Mouse (Mus musculus) myocyte (in vitro differentiated cells): ENCODE data around the gene Tbc1d8b. TPM values are rescaled to one million over a fixed set of nuclear protein-coding genes. Genes with fewer than 3 reads are reported as not detected.
"Not testable (repeated sequence)": the region's sequence is repeated elsewhere in the genome, so short reads cannot be mapped to it uniquely, and the experiment has no call there.

Source experiments
- H3K27me3 ChIP-seq: one replicate; pipeline ENCODE4 v1.6.1; 2011; ENCODE audit not compliant: control insufficient read depth, insufficient read depth, insufficient read length
- H3K36me3 ChIP-seq: one replicate; pipeline ENCODE4 v1.6.1; 2011; ENCODE audit not compliant: control insufficient read depth, insufficient read depth
- H3K4me2 ChIP-seq: one replicate; pipeline ENCODE4 v1.6.1; 2011; ENCODE audit warnings: low read depth, control low read depth
- H3K4me3 ChIP-seq: one replicate; pipeline ENCODE4 v1.5.1; 2011; ENCODE audit warnings: mild to moderate bottlenecking, control low read depth, moderate library complexity
- H3K79me2 ChIP-seq: one replicate; pipeline ENCODE4 v1.6.1; 2011; ENCODE audit not compliant: control insufficient read depth, insufficient read depth
- H3ac ChIP-seq: one replicate; pipeline ENCODE4 v1.6.1; 2011; ENCODE audit not compliant: control insufficient read depth, insufficient read length
- CEBPB ChIP-seq: IDR thresholded peaks from 2 replicates; pipeline ENCODE4 v1.6.1; 2011; ENCODE audit warnings: mild to moderate bottlenecking, moderate library complexity; ENCODE audit not compliant: poor library complexity, insufficient read depth, severe bottlenecking
- E2F4 ChIP-seq: IDR thresholded peaks from one replicate; pipeline ENCODE4 v1.6.1; 2011; ENCODE audit warnings: mild to moderate bottlenecking, control low read depth, moderate library complexity; ENCODE audit not compliant: insufficient read depth
- MAX ChIP-seq: IDR thresholded peaks from one replicate; pipeline ENCODE4 v1.6.1; 2011; ENCODE audit warnings: low read depth, mild to moderate bottlenecking, control low read depth
- MYOD1 ChIP-seq, 3 experiments: IDR thresholded peaks; one replicate each; pipeline ENCODE4 v1.6.1; 2011; ENCODE audit warnings: control low read depth in 2 of 3, low read depth in 2 of 3, mild to moderate bottlenecking in 2 of 3, moderate library complexity in 1 of 3; ENCODE audit not compliant: insufficient read length in 2 of 3, control insufficient read depth in 1 of 3
- MYOG ChIP-seq, 3 experiments: IDR thresholded peaks; one replicate each; pipeline ENCODE4 v1.6.1; 2011; ENCODE audit warnings: control low read depth in 2 of 3, low read depth in 2 of 3, mild to moderate bottlenecking in 2 of 3; ENCODE audit not compliant: insufficient read length in 2 of 3, control insufficient read depth in 1 of 3, insufficient read depth in 1 of 3
- POLR2A ChIP-seq: IDR thresholded peaks from one replicate; pipeline ENCODE4 v1.6.1; 2011; ENCODE audit warnings: low read depth, mild to moderate bottlenecking, control low read depth, moderate library complexity; ENCODE audit not compliant: insufficient read length
- POLR2AphosphoS2 ChIP-seq: IDR thresholded peaks from one replicate; pipeline ENCODE4 v1.6.1; 2011; ENCODE audit warnings: low read depth, control low read depth; ENCODE audit not compliant: insufficient read length
- REST ChIP-seq: IDR thresholded peaks from one replicate; pipeline ENCODE4 v1.6.1; 2011; ENCODE audit warnings: mild to moderate bottlenecking, control low read depth, moderate library complexity; ENCODE audit not compliant: insufficient read depth, insufficient read length
- SRF ChIP-seq: IDR thresholded peaks from one replicate; pipeline ENCODE4 v1.6.1; 2011; ENCODE audit warnings: low read depth; ENCODE audit not compliant: control insufficient read depth, insufficient read length
- TCF12 ChIP-seq: IDR thresholded peaks from one replicate; pipeline ENCODE4 v1.6.1; 2011; ENCODE audit warnings: mild to moderate bottlenecking, control low read depth; ENCODE audit not compliant: poor library complexity, insufficient read depth, severe bottlenecking
- TCF3 ChIP-seq: IDR thresholded peaks from one replicate; pipeline ENCODE4 v1.6.1; 2011; ENCODE audit warnings: low read depth, control low read depth; ENCODE audit not compliant: insufficient read length
- USF1 ChIP-seq: IDR thresholded peaks from one replicate; pipeline ENCODE4 v1.6.1; 2011; ENCODE audit warnings: low read depth, mild to moderate bottlenecking, control low read depth, moderate library complexity
- polyA plus RNA-seq: library from polyadenylated mRNA; unstranded; fragments of >200 nt; fragmentation: generic; extraction: Trizol; gene quantifications from one replicate; pipeline ENCODE4 v1.2.1, GENCODE M21; 2012; ENCODE audit warnings: missing spikeins

Gene Tbc1d8b
- polyA plus RNA-seq, 1 experiment = 1.8 TPM

DNA sequence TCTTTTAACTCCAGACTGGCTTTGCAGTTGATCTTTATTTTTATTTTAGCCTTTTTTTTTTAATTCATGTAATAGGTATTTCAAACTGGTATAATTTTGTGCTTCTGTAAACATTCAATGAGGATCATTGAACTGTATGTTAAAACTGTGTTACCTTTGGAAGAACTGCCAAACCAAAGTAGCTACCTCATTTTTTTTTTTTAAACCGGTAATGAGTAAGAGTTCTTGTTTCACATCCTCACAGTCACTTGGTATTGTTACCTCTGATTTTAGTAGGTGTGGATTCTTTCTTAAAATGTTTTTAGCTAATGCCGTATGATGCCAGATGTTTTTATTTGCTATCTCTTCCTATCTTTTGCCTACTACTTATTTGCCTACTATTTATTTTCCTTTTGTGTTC is 37.6 kb downstream of the Tbc1d8b start:
- H3K36me3 ChIP-seq = no peaks in the 10 kb centered on the region
- no peaks in the 10 kb centered on the region for H3K27me3 ChIP-seq
- TF ChIP-seq E2F4 (no peak), TCF3 (no peak), MYOD1 (IDR thresholded peaks at IDR 0.05; ENCODE audit: control insufficient read depth in 1 of 3, insufficient read length in 2 of 3, low read depth in 2 of 3) (no peak), CEBPB (no peak), POLR2AphosphoS2 (no peak), SRF (no peak), TCF12 (no peak), USF1 (no peak), MYOG (IDR thresholded peaks at IDR 0.05; ENCODE audit: control insufficient read depth in 1 of 3, insufficient read depth in 1 of 3, insufficient read length in 2 of 3, low read depth in 2 of 3) (no peak)

DNA sequence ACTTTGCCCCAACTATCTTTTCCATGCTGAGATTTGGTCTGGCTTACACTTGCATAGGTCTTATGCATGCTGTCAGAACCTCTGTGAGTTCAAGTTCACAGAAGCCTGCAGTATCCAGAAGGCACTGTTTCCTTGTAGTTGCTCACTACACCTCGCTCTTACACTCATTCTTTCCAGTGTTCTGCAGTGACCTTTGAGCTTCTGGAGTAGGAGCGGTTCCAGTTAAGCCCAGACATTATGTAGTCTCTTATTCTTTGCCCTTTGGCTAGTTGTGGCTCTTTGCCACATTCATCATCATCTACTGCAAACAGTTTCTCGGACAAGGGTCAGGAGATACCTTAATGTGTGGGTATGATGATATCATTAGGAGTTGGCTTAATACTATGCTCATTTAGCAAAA is 45.7 kb downstream of the Tbc1d8b start:
- no peaks in the 10 kb centered on the region for H3K27me3 ChIP-seq
- no peaks in the 10 kb centered on the region for H3K79me2 ChIP-seq
- H3K4me2 ChIP-seq = no peak overlapping the region
- H3K4me3 ChIP-seq = no peak overlapping the region
- no peak overlapping the region for H3ac ChIP-seq
- H3K36me3 ChIP-seq = peaks cover 4% of the 10 kb centered on the region
- TF ChIP-seq MAX (no peak), POLR2A (no peak), MYOD1 (IDR thresholded peaks at IDR 0.05; ENCODE audit: control insufficient read depth in 1 of 3, insufficient read length in 2 of 3, low read depth in 2 of 3) (no peak), POLR2AphosphoS2 (no peak), MYOG (IDR thresholded peaks at IDR 0.05; ENCODE audit: control insufficient read depth in 1 of 3, insufficient read depth in 1 of 3, insufficient read length in 2 of 3, low read depth in 2 of 3) (no peak), TCF12 (no peak), REST (no peak), SRF (no peak), TCF3 (no peak), E2F4 (no peak), CEBPB (no peak), USF1 (no peak)

More for the DNA sequence above, 37.6 kb downstream of the Tbc1d8b start:
- Histone ChIP-seq H3K4me2 (no peak overlapping the region), H3K4me3 (no peak overlapping the region), H3K79me2 (no peaks in the 10 kb centered on the region), H3ac (no peak overlapping the region)

DNA sequence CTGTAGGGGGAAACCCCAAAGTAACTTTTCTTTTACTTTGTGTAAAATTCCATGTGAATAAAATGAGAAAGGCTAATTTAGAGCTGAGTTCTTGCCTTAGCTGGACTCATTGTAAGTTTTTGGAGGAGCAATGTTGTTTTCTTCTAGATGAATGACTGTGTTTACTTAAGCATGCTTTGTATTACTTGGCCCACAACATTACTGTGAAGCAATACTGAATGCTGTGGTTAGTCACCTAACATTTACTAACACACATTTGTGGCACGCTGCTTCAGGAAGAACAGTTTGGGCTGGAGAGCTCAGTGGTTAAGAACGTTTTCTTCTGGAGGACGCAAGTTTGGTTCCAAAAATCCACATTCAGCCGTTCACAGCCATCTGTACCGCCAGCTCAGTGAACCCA is 52.3 kb downstream of the Tbc1d8b start:
- TF ChIP-seq MAX = no peak
- no peak for TF ChIP-seq REST
- TF ChIP-seq CEBPB = no peak
- TF ChIP-seq USF1 = no peak
- no peak for TF ChIP-seq SRF
- no peak for TF ChIP-seq E2F4
- TF ChIP-seq TCF3 = no peak
- TF ChIP-seq POLR2A = no peak
- no peak for TF ChIP-seq TCF12
- no peak for TF ChIP-seq MYOG (IDR thresholded peaks at IDR 0.05; ENCODE audit: control insufficient read depth in 1 of 3, insufficient read depth in 1 of 3, insufficient read length in 2 of 3, low read depth in 2 of 3)
- TF ChIP-seq POLR2AphosphoS2 = no peak
- TF ChIP-seq MYOD1 (IDR thresholded peaks at IDR 0.05; ENCODE audit: control insufficient read depth in 1 of 3, insufficient read length in 2 of 3, low read depth in 2 of 3) = no peak
- Histone ChIP-seq H3K79me2 (no peaks in the 10 kb centered on the region), H3K4me2 (no peak overlapping the region), H3ac (no peak overlapping the region), H3K27me3 (no peaks in the 10 kb centered on the region), H3K4me3 (no peak overlapping the region), H3K36me3 (peaks cover 4% of the 10 kb centered on the region)

DNA sequence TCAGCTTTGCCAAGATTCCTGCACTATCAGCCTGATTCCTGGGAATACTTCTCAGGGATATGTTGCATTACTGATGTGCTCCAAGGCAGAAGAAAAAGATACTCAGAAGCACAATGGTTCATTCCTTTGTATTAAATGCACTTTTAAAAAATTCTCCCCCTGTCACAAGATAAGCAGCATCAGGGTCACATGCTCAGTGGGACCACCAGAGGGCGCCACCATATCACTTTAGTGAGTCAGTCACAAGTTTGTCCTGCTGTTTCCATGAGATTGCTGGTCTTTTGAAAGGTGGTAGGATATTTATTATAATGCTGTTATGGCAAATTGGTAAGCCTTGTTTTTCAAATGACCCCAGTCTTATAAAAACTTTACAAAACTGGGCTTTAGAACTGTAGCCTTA is 67.1 kb downstream of the Tbc1d8b start:
- Histone ChIP-seq H3K36me3 (no peaks in the 10 kb centered on the region), H3K4me3 (no peak overlapping the region), H3K4me2 (no peak overlapping the region), H3K27me3 (no peaks in the 10 kb centered on the region), H3ac (no peak overlapping the region), H3K79me2 (no peaks in the 10 kb centered on the region)
- TF ChIP-seq MYOD1 (IDR thresholded peaks at IDR 0.05; ENCODE audit: control insufficient read depth in 1 of 3, insufficient read length in 2 of 3, low read depth in 2 of 3) = no peak
- no peak for TF ChIP-seq E2F4
- TF ChIP-seq POLR2A = no peak
- TF ChIP-seq USF1 = no peak
- no peak for TF ChIP-seq MYOG (IDR thresholded peaks at IDR 0.05; ENCODE audit: control insufficient read depth in 1 of 3, insufficient read depth in 1 of 3, insufficient read length in 2 of 3, low read depth in 2 of 3)
- no peak for TF ChIP-seq TCF12
- TF ChIP-seq POLR2AphosphoS2 = no peak

DNA sequence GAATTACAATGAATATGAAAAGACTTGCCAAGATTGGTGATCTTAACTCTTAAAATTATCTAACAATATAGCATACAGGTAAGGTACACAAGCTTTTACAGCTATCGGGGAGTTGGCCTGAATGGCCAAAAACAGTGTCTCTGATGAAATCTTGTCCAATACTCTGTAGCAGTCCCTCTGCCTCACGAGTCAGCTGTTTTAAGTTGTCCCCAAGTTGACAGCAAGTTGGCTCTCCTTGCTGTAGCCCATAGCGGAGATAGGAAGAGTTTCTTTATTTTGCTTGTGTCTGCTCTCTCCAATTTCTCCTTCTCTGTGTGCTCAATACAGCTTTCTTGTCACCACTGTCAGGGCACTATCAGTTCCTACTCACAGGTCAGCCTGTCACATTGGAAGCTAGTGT is 73.8 kb downstream of the Tbc1d8b start:
- H3K79me2 ChIP-seq, H3K4me3 ChIP-seq, H3ac ChIP-seq, H3K36me3 ChIP-seq, H3K27me3 ChIP-seq, H3K4me2 ChIP-seq: not testable (repeated sequence)
- peak; percentile 13 to 72 (median 68) for TF ChIP-seq MYOD1 (IDR thresholded peaks at IDR 0.05; ENCODE audit: control insufficient read depth in 1 of 3, insufficient read length in 2 of 3, low read depth in 2 of 3)
